Mouse (Mus musculus): ENCODE results near the gene Gm10318.

- TF ChIP-seq POLR2A (IDR thresholded peaks at IDR 0.05; ENCODE audit: borderline replicate concordance, control insufficient read depth, low read depth, low read length) (no peak), CTCF (IDR thresholded peaks at IDR 0.05; ENCODE audit: control insufficient read depth, insufficient read depth, low read length) (no peak)
Observed at GRCm38 (mm10) chr10:77847538-77847937, 5.1 kb upstream of the Gm10318 start.
